Mouse (Mus musculus) monocyte, adult 2 months (primary cell): ENCODE measurements around the gene Slc6a21.
"Not testable (repeated sequence)": the region's sequence is repeated elsewhere in the genome, so short reads cannot be mapped to it uniquely, and the experiment has no call there.

Experiments used
- DNase-seq, 2 experiments: peaks; one replicate each; pipeline ENCODE4 v3.0.0; 2022; ENCODE audit warnings: low spot score in 2 of 2, low read depth in 1 of 2

Slc6a21 gene

DNA sequence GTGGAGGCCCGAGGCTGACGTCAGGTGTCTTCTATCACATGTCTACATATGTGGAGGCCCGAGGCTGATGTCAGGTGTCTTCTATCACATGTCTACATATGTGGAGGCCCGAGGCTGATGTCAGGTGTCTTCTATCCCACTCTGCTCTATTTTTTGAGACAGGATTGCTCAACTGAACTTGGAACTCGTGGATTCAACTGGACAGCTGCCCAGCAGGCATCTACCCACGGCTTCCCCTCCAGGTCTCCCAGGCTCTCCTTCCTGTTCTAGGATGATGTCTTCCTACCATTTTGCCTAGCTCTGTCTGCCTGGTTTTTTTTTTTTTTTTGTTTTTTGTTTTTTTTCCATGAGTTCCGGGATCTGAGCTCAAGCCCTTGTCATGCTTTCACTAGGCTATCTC, 21.5 kb upstream of the Slc6a21 start:
- not testable (repeated sequence) for DNase-seq

DNA sequence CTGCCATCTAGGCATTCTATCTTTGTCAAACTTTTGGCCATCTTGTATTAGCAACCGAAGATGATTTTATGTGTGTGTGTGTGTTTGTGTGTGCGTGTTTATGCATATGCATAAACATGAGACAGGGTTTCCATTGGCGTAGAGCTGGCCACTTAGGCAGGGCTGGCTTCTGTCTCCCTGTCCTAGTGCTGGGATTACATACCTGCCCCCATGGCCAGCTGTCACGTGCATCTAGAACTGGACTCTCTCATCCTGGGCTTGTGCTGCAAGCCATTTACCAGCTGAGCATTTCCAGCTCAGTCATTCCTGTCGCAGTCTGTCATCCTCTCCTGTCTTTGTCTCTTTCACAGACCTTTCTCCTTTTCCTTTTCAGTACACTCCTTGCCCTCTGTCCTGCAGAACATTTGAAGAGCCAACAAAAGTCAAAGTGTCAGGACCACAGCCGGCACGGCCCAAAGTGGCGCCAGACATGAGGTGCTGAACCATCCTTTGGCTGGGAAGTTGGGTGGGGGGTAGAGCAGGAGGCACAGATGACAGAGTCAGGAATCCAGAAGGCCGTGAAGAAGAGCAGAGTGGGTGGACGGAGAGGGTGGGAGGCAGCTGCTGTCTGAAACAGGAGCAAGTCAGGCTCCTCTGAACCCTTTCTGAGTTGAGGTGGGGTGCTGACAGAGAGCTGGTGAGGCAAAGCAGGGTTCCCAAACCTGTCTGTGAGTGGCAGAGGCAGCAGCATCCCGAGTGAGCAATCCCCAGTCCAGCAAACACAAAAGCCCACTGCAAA, 20.1 kb upstream of the Slc6a21 start:
- no peak for DNase-seq

DNA sequence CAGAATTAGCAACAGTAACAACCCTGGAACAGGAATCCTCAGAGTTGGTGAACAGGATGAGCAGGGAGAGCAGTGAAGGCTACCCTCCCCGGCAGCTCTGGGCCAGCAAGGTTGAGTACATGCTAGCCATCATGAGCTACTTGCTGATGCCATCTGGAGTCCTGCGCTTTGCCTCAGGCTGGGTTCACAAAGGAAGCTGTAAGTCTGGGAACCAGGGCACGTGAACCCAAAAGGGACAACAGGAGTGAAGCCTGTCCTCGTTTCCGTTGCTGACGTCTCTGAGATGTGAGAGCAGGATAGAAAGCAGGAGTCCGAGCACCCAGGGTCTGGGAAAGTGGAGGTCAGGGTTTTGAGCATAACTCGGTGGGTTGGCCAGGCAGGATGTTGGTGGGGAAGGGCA, 18.0 kb upstream of the Slc6a21 start:
- DNase-seq: no peak

DNA sequence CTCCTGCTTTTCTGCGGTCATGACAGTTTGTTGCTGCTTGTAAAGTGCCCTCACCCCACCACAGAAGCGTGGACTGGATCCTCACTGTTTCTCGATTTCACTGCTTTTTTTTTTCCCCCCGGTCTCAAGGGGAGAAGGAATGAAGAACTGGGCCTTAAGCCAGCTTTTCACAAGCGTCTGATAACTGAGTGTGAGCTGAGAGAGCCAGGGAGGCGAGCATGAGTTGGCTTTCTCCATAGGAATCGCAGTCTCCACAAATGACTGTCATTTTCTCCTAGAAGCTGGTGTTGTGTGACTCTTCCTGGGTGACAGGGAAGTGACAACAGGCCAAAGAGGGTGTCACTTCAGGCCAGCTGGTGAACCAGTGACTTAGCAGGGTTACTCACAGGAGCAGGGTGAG, 15.0 kb upstream of the Slc6a21 start:
- DNase-seq: no peak

DNA sequence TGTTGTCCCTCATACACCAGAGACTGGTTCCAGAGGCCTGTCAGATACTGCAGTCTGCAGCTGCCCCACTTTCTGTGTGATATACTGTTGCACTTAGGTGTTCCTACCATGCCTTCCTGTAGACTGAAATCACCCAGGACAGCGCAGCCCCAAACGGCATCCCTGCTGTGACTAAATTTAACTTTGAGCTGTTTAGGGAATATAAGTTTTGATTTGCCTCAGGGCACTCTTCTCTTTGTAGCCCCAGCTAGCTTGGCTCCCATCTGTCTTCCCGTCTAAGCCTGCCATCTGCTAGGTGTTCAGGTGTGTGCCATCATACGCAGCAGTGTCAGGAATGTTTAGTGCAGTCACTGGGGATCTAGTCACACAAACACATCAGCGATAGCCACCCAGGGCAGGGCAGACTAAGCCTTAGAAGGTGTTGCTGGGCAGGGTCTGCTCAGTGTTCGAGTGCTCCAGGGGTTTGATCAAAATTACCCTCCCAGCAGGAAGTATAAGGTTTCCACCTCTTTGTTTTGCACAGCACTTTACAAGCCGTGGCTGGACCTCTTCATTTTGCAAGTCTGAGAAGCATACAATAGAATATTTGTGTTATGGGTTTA, 14.2 kb upstream of the Slc6a21 start:
- no peak for DNase-seq

DNA sequence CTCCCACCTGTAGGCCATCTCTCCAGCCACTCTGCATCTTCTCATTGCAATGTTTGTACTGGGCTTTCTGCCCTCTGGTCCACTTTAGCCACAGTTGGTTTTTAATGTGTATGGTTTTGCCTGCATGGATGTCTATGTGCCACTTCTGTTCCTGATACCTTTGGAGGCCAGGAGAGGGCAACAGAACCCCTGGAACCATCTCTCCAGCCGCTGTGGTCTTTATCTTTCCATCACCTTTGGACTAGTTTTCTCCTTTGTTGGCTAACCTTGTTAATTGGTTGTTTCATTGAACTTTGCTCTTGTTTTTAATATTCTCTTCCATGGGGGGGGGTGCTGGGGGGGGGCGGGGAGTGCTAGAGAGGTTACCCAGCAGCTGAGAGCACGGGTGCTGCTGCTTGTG, 13.0 kb upstream of the Slc6a21 start:
- no peak for DNase-seq

DNA sequence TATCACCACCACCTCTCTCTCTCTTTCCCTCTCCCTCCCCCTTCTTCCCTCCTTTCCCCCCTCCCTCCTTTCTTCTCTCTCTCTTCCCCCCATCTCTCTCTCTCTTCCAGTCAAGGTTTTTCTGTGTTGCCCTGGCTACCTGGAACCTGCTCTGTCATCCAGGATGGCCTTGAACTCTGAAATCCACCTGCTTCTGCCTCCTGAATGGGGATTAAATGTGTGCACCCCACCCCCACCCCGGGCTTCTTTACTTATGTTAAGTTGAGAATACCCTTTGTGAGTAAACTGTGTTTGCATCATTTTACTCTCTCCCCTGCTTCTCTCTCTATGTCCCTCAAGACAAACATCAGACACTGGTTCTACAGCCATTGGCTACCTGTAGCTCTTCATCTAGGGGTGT, 11.8 kb upstream of the Slc6a21 start:
- DNase-seq: no peak

DNA sequence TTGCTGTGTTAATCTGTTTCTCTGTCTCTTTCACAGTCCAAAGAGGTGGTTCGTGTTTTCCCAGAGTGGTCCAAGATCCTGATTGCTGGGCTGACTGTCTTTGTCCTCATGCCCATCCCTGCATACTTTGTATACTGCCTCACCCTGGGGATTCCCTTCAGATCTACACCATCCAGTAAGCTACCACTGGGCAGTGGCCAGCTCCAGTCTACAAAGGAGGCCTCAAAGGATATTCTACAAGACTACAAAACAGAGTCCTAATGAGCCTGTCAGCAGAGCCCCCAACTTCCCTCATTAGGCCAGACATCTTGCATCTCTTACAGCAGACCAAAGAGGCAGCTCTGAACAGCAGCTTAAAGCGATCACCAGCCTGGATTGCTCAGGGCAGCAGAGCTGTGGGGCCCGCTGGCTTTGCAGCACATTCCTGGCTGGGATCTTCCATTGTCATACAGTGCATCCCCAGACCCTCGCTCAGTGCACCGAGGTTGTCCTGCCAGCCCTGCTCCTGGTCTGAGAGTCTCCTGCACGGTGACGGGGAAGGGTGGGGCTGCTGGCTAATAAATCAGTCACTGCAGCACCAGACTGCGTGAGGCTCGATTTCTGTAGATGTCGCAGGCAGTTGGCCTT, 4.4 kb upstream of the Slc6a21 start:
- DNase-seq: no peak

DNA sequence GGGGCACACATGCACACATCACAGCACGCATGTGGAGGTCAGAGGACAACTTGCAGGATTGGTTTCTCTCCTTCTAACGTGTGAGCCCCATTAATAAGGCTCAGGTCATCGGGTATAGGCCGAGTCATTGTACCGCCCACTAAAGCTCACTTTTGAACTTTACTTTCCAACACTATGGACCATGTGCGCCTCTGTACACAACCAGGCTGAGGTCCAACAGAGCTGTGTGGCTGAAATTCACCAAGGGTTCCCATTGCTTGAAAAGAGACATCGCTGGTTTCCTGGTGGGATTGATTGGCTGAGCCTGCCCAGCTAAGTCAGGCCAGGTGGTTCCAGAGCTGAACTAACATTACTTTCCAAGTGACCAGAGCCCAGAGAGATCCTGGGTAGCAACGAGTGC, 3.6 kb upstream of the Slc6a21 start:
- no peak for DNase-seq

DNA sequence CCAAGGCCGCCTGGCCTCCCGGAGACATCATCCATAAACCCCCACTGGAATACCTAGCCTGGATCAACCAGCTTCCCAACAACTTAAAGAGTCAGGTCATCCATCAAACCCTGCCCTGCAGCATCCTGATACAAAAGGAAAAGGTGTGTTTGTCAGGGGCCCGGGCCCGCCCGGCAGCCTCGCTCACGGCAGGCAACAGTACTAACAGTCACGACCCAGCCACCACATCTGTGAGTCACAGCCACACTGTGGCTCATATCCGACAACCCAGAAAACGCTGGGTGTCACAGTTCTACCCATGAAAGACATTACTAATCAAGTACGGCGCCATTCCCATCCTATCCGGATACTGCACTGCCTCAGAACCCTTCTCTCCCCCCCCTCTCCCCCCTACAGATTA, 9.2 kb downstream of the Slc6a21 start:
- no peak for DNase-seq

DNA sequence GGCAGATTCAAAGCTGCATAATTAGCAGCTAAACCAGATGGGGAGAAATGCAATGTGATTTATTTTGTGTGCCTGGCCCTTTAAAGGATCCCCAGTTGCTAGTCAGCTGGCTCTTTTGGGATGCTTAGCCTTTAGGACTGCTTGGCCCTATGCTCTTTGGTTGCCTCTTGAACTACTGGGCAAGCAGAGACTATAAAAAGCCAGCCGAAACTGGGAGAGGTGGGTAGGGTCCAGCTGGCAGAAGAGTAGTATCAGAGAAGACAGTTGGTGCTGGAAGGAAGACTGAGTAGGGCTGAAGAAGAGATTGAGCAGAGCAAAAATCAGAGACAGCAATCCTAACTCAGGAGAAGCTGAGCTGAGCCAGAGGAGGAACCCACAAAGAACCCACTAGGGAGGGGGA, 19.3 kb downstream of the Slc6a21 start:
- no peak for DNase-seq

DNA sequence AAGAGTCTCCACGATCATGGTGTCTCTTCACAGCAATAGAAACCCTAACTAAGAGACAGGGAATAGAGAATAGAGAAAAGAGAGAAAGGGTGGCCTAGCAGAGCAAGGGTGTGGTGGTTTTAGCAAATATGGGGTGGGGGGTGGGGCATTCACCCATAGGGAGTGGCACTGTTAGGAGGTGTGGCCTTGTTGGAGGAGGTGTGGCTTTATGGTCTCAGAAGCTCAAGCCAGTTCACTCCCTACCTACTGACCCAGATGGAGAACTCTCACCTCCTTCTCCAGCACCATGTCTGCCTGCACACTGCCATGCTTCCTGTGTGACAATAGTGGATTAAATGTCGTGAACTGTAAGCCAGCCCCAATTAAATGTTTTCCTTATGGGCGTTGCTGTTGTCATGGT, 20.2 kb downstream of the Slc6a21 start:
- DNase-seq: no peak

DNA sequence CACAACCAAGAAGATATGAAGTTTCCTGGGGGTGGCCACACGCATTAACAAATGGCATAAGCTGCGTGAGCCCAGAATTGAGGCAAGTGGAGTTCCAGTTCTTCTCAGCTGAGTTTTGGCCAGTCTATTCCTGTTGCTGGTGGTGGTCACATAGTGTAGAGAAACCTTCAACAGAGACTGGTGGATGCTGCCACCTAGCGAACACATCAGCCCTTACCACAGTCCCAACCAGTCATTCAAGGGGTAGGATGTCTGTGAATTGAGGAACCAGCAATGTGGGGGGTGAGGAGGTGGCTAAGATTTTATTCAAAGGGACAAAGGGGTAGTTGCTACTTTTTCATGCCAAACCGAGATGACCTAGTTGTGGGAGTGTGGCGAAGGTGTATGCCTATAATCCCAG, 22.4 kb downstream of the Slc6a21 start:
- peak; percentile 30 to 55 for DNase-seq

DNA sequence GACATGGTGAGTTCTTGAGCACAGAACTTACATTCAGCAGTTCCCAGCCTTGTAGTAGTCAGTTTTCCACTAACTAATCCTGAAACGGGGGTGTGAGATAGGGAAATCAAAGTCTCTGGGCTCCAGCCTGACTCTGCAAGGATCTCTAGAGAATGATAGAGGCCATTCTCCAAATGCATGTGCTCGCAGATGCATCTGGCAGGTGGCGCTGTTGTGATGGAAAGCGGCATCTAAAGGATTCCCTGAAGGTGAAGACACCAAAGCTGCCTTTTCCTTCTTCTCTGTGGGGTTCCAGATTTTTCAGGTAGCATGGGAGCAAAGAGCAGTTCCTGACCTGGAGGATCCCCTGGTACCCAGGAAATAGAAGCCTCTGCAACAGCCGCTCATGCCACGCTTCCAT, 23.0 kb downstream of the Slc6a21 start:
- DNase-seq: no peak

DNA sequence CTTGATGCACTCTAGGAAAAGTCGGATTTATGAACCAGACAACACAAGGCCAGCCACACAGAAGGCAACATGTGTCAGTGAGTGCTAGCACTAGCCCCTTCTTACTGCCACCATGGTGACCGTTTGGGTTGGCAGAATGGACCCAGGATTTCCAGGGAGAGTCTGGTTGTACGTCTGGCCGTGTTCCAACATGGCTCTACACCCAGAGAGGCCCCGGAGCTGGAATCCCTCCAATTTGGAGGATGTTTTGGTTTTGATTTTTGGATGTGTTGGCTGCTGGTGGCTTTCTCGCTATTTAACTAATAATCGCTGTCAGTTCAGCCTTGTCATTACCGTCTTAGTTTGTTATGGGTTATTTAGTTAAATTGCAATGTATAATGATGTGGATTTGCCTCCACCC, 25.3 kb downstream of the Slc6a21 start:
- no peak for DNase-seq

DNA sequence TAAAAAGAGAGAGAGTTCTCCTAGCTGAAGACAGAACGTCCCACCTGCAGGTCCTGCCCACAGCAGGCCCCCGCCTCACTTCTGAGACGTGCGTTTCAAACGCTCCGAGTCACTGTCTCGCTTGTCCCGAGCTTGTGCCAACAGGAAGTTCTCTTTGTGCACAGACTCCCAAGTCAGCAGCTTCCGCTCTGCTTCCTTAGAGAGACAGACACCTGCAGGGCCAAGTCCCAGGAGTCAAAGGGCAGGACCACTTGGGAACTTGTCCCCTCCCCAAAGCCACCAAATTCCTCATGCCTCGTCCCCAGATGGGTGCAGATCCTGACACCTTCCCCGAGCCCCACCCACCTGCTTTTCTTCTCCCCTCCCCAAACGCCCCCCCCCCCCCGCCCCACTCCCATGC, 27.6 kb downstream of the Slc6a21 start:
- DNase-seq: no peak

DNA sequence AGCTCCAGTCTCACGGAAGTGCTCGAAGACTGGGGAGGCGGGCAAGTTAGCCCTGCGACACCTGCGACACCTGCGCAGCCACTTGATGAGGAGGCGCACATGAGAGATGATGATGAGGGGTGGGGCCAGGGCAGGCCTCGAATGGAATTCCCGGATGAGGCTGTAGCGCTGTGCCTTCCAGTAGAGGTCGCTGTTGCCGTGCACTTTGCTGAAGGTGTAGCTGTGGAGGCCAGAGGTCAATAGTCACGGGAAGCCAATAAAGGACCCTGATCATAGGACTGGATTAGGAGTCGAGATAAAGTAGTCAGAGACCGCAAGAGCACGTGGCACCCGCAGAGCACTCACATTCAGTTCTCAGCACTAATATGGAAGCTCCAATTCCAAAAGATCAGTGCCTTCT, 28.0 kb downstream of the Slc6a21 start:
- no peak for DNase-seq

DNA sequence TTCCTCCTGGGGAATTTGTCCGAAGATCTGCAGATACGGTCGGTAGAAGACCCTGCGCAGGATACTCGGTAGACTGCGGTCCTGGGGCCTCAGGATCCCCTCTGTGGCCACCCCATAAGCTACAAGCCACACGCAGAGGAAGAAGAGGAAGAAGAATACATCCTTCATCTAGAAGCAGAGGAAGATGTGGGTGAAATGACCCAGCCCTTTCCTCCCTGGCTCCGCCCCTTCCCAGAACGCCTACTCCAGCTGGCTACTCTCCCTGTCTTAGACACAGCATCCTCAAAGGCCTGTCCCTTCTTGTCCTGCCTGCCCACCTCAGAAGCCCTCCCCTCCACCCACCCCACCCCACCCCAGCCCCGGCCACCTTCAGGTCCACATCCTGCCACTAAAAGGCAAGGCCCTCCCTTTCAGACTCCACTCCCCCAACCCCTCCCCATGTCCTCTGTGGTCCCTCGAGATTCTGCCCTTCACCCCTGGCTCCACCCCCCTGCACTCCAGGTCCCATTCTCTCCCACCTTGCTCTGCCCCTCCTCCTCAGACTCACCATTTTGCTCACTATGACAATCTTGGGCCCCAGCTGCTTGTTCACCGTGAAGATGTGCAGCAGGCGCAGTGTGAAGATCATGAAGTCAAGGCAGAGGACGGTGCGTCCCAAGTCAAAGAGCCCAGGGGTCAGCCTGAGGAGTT, 31.4 kb downstream of the Slc6a21 start:
- DNase-seq: no peak

DNA sequence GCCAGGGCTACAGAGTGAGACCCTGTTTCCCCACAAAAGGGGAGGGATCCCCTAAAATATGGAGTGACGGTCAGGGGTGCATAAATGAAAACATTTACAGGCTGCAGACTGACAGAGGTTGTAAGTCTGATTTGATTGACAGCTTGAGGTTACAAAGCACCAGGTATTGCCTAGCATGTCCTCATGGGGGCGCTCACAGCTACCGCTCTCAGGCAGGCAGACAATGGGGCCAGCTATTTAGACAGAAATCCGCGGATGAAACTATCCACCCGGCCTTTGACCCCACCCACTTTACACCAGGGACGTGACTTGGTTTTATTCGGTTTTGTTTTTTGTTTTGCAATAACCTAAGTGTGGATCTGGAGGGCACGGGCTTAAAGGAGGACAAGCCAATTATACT, 32.1 kb downstream of the Slc6a21 start:
- peak; percentile 30 to 42 for DNase-seq

DNA sequence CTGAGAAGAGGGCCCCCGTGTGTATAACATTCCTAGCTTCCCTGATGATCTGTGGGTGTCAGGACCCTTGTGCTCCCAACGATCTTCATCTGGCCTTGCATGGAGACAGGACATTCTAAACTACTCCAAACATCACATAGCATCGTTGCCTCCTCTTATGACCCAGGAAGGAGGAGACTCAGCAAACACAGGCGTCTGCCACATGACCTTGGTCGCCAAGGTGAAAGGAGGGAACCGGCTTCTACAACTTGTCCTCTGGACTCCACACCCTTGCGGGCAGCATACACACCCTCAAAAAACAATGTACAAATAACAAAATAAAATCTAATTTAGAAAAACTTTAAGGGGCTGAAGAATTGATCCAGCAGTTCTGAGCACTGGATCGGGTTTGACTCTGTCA, 34.7 kb downstream of the Slc6a21 start:
- no peak for DNase-seq

DNA sequence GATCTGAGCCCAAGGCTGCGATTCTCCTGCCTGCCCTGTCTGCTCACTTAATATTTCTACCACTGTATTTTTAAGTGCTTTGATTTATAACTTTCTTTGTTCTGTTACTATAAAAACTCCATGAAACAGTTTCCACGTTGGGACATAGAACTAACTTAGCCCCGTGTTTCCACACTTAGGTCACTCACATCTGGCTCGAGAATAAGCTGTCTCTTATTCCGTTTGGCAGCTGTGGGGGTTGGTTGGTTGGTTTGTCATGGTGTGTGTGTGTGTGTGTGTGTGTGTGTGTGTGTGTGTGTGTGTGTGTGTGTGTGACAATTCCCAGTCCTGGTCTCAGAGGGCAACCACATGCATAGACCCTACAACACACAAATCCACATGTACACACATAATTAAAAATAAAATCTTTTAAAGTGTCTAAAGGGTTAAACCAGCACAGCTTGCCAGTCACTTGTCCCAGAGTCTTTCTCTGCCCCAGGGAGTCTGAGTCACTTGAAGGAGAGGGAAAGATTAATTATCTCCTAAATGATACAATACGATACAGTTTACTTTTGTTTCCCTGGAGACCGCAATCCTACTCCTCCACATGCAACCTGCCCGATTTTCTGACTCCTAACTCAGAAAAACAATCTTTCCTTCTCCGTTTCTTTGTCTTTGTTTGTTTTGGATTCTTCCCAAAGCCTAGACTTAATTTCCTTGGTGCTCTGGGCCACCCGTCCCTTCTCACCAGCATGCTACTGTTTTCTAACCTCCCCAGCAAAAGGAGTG, 35.6 kb downstream of the Slc6a21 start:
- DNase-seq: no peak
